Mouse (Mus musculus): ENCODE results near the gene Toe1.

DNA sequence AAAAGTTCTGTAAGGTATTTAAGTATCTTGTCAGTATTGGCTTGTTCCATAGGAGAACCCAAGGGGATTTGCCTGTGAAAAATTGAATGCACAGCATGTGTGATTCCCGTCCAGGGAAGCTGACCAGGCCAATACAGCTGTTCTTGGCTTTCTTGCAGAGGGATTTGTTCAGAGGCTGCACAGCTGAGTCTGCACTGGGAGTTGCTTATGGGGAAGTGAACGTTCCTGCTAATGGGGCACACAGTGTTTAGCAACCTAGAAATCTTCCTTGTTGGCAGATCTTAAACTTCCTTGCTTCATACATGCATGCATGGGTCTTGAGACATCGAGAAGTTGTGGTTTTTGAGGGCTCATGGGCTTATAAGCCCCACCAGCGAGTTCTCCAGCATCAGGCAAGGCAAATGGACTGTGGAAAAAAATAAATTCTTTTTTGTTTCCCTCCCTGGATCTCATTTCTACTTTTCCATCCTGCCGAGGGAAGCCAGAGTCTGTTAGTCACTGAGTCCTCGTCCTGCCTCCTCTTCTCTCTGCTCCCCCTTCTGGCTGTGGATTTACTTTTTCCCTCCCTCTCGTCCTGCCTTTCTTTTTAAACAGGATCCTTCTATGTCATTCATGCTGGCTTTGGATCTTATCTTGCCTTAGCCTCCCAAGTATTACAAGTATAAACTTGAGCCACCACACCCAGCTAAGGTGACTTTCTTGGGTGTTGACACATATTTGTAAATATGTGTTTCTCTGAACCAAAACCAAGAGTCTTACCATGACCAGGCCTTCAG is 19.3 kb downstream of the Toe1 start:
- TF ChIP-seq CTCF (IDR thresholded peaks at IDR 0.05; ENCODE audit: low read depth, low read length) = no peak
- no peak for TF ChIP-seq POLR2A (IDR thresholded peaks at IDR 0.05; ENCODE audit: borderline replicate concordance, low read depth, low read length)
